Mouse (Mus musculus): ENCODE measurements around the gene Hs3st1. TPM values are rescaled to one million over a fixed set of nuclear protein-coding genes. Genes with fewer than 3 reads are reported as not detected.

Gene Hs3st1
- polyA plus RNA-seq, 1 experiment from 2014 or later = 0.75 TPM

DNA sequence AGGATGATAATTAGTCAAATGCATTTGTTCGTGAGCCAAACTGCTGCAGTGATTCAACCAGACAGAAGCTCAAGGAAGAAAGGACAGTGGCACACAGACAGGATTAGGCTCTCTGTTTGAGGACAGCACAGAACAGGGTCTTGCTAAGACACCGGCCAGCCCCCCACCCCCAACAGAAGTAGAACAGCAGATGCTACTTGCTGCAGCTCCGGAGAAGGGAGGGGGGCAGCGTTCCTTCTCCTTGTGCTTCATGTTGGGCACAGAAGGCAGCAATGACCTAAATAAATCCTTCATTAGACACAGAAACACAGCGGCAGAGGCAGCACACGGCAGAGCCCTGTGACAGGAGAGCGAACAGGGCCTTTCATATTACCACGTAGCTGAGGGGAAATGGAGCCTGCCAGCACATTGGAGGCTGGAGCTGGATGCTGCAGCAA, 130.2 kb downstream of the Hs3st1 start:
- DNase-seq (no peak), ATAC-seq (no peak)
- Histone ChIP-seq H3K9me3 (ENCODE audit: low read length) (no peaks in the 10 kb centered on the region), H3K36me3 (replicated peaks; ENCODE audit: insufficient read depth, low read length) (no peaks in the 10 kb centered on the region), H3K4me3 (ENCODE audit: low read depth, low read length) (no peak overlapping the region), H3K4me2 (ENCODE audit: low read depth, low read length) (no peak overlapping the region), H3K27me3 (ENCODE audit: insufficient read depth, low read length) (no peaks in the 10 kb centered on the region), H3K4me1 (ENCODE audit: insufficient read depth) (no peaks in the 10 kb centered on the region), H3K27ac (ENCODE audit: low read depth) (no peak overlapping the region), H3K9ac (replicated peaks) (no peak overlapping the region)
- WGBS (ENCODE audit: insufficient replicate concordance) = 73% methylated on average over 8 of the region's 8 CpGs
- TF ChIP-seq EP300 (IDR thresholded peaks at IDR 0.05; ENCODE audit: low read depth) (no peak), CTCF (IDR thresholded peaks at IDR 0.05; ENCODE audit: low read depth) (no peak)

GRCm38 (mm10) chr5:39624218-39624590, 131.1 kb downstream of the Hs3st1 start:
- no peaks in the 10 kb centered on the region for H3K9me3 ChIP-seq (ENCODE audit: low read length)
- no peak overlapping the region for H3K4me3 ChIP-seq (ENCODE audit: low read depth, low read length)
- no peak for TF ChIP-seq EP300 (IDR thresholded peaks at IDR 0.05; ENCODE audit: low read depth)
- TF ChIP-seq CTCF (IDR thresholded peaks at IDR 0.05; ENCODE audit: low read depth) = no peak
- H3K9ac ChIP-seq (replicated peaks) = no peak overlapping the region
- no peak overlapping the region for H3K27ac ChIP-seq (ENCODE audit: low read depth)
- H3K27me3 ChIP-seq (ENCODE audit: insufficient read depth, low read length) = no peaks in the 10 kb centered on the region
- no peak overlapping the region for H3K4me2 ChIP-seq (ENCODE audit: low read depth, low read length)
- no peaks in the 10 kb centered on the region for H3K36me3 ChIP-seq (replicated peaks; ENCODE audit: insufficient read depth, low read length)
- no peak for ATAC-seq
- no peak for DNase-seq
- WGBS (ENCODE audit: insufficient replicate concordance) = 75% methylated on average over 4 of the region's 4 CpGs
- H3K4me1 ChIP-seq (ENCODE audit: insufficient read depth) = no peaks in the 10 kb centered on the region

- Histone ChIP-seq H3K4me3 (ENCODE audit: low read depth, low read length) (no peak overlapping the region), H3K4me1 (ENCODE audit: insufficient read depth) (no peaks in the 10 kb centered on the region), H3K27me3 (ENCODE audit: insufficient read depth, low read length) (no peaks in the 10 kb centered on the region), H3K36me3 (replicated peaks; ENCODE audit: insufficient read depth, low read length) (no peaks in the 10 kb centered on the region), H3K4me2 (ENCODE audit: low read depth, low read length) (no peak overlapping the region), H3K9ac (replicated peaks) (no peak overlapping the region), H3K27ac (ENCODE audit: low read depth) (no peak overlapping the region), H3K9me3 (ENCODE audit: low read length) (no peaks in the 10 kb centered on the region)
- WGBS (ENCODE audit: insufficient replicate concordance) = 81% methylated on average over 13 of the region's 13 CpGs
- DNase-seq = no peak
- no peak for ATAC-seq
- TF ChIP-seq EP300 (IDR thresholded peaks at IDR 0.05; ENCODE audit: low read depth) (no peak), CTCF (IDR thresholded peaks at IDR 0.05; ENCODE audit: low read depth) (no peak)
These were observed 131.7 kb downstream of the Hs3st1 start for GRCm38 (mm10) chr5:39623304-39624217.

DNA sequence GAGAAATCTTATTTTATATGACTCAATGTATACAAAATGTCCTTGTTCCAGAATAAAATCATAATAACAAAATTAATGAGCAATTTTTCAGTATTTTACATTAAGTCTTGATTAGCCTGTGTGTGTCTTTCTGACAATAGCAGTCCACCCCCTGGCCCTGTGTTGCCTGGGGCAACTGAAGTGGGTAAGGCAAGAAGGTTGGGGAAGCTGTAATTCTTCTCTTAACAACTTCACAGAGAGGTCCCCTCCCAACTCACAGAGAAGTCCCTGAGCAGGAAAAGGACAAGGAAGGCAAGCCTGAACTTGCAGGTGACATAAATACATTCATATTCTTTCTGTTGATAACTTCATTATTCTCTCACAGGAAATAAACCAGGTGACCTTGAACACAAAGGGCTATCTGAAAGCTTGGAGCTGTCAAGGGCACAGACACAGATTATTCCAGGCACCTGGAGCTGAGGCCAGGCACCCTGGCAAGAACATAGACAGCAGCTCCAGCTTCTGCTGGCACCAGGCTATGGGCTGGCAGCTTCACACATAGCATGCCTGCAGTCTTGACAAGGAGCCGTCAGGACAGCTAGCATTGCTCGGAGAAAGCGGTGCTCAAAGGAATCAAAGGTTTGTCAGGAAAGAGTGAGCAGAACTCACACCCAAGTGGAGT, 134.9 kb downstream of the Hs3st1 start:
- no peak for ATAC-seq
- H3K4me3 ChIP-seq (ENCODE audit: low read depth, low read length) = no peak overlapping the region
- no peak for TF ChIP-seq CTCF (IDR thresholded peaks at IDR 0.05; ENCODE audit: low read depth)
- TF ChIP-seq EP300 (IDR thresholded peaks at IDR 0.05; ENCODE audit: low read depth) = no peak
- no peak overlapping the region for H3K9ac ChIP-seq (replicated peaks)
- no peak overlapping the region for H3K4me2 ChIP-seq (ENCODE audit: low read depth, low read length)
- no peak overlapping the region for H3K27ac ChIP-seq (ENCODE audit: low read depth)
- H3K36me3 ChIP-seq (replicated peaks; ENCODE audit: insufficient read depth, low read length) = no peaks in the 10 kb centered on the region
- no peaks in the 10 kb centered on the region for H3K9me3 ChIP-seq (ENCODE audit: low read length)
- H3K27me3 ChIP-seq (ENCODE audit: insufficient read depth, low read length) = no peaks in the 10 kb centered on the region
- DNase-seq = no peak
- no peaks in the 10 kb centered on the region for H3K4me1 ChIP-seq (ENCODE audit: insufficient read depth)
- WGBS (ENCODE audit: insufficient replicate concordance) = 75% methylated on average over 3 of the region's 3 CpGs

DNA sequence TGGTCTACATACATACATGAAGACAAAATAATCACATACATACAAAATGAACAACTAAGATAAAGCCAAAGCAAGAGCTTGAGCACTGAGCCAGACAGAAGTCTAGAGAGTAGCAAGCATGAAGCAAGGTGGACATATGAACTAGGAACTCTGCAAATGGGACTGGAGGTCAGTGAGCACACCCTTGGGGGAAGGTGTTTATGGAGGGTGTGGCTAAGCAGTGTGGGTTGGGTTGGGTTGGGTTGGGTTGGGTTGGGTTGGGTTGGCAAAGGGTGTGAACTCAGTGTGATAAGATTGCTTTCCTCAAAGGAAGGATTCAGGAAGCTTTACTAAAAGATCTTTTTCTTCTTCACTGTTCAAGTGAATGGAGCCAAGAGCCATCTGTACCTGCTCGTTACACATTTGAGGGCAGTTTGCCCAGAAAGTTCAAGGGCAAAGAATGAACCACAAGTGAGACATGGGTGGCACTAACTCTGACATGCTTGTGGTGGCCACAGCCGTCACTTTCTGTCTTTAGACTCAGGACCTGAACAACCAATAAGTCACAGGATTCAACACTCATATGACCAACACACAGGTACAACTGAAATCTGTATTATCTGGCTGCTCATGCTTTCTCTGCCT, 137.8 kb downstream of the Hs3st1 start:
- Histone ChIP-seq H3K27me3 (ENCODE audit: insufficient read depth, low read length) (no peaks in the 10 kb centered on the region), H3K9ac (replicated peaks) (no peak overlapping the region), H3K4me3 (ENCODE audit: low read depth, low read length) (no peak overlapping the region), H3K27ac (ENCODE audit: low read depth) (no peak overlapping the region), H3K4me1 (ENCODE audit: insufficient read depth) (no peaks in the 10 kb centered on the region), H3K9me3 (ENCODE audit: low read length) (no peaks in the 10 kb centered on the region), H3K36me3 (replicated peaks; ENCODE audit: insufficient read depth, low read length) (no peaks in the 10 kb centered on the region), H3K4me2 (ENCODE audit: low read depth, low read length) (no peak overlapping the region)
- no peak for TF ChIP-seq CTCF (IDR thresholded peaks at IDR 0.05; ENCODE audit: low read depth)
- no peak for TF ChIP-seq EP300 (IDR thresholded peaks at IDR 0.05; ENCODE audit: low read depth)
- DNase-seq (no peak), ATAC-seq (no peak)
- WGBS (ENCODE audit: insufficient replicate concordance) = 74% methylated on average over 2 of the region's 2 CpGs

GRCm38 (mm10) chr5:39615202-39615601, 140.1 kb downstream of the Hs3st1 start:
- H3K9me3 ChIP-seq (ENCODE audit: low read length) = no peaks in the 10 kb centered on the region
- no peak for TF ChIP-seq EP300 (IDR thresholded peaks at IDR 0.05; ENCODE audit: low read depth)
- no peak for TF ChIP-seq CTCF (IDR thresholded peaks at IDR 0.05; ENCODE audit: low read depth)
- no peaks in the 10 kb centered on the region for H3K4me1 ChIP-seq (ENCODE audit: insufficient read depth)
- no peak overlapping the region for H3K9ac ChIP-seq (replicated peaks)
- DNase-seq (no peak), ATAC-seq (no peak)
- WGBS (ENCODE audit: insufficient replicate concordance) = 92% methylated on average over 7 of the region's 7 CpGs
- H3K36me3 ChIP-seq (replicated peaks; ENCODE audit: insufficient read depth, low read length) = no peaks in the 10 kb centered on the region
- no peak overlapping the region for H3K4me2 ChIP-seq (ENCODE audit: low read depth, low read length)
- no peak overlapping the region for H3K27ac ChIP-seq (ENCODE audit: low read depth)
- H3K27me3 ChIP-seq (ENCODE audit: insufficient read depth, low read length) = no peaks in the 10 kb centered on the region
- H3K4me3 ChIP-seq (ENCODE audit: low read depth, low read length) = no peak overlapping the region
